Mouse (Mus musculus) heart, postnatal 0 days (tissue): ENCODE results near the gene Ttc39b. TPM values are rescaled to one million over a fixed set of nuclear protein-coding genes. Genes with fewer than 3 reads are reported as not detected.

Experiments
- ATAC-seq: fragments of 200-750 bp; cut with Nextera tagmentation; 2 replicates; pipeline ENCODE4 v1.8.0; 2017; ENCODE audit warnings: low read depth, moderate number of reproducible peaks, moderate library complexity; ENCODE audit not compliant: insufficient read depth
- DNase-seq: peaks from one replicate; pipeline ENCODE4 v3.0.0-alpha.2; 2016; ENCODE audit warnings: low spot score
- H3K27ac ChIP-seq: fragments of 300-500 bp; sonication (generic); 2 replicates; pipeline ENCODE4 v1.5.1; 2014; ENCODE audit warnings: low read depth, mild to moderate bottlenecking
- H3K27me3 ChIP-seq: fragments of 300-500 bp; sonication (generic); 2 replicates; pipeline ENCODE4 v1.6.1; 2014; ENCODE audit warnings: low read length, mixed read lengths; ENCODE audit not compliant: control insufficient read depth, insufficient read depth
- H3K36me3 ChIP-seq: fragments of 300-500 bp; sonication (generic); replicated peaks from 2 replicates; pipeline ENCODE4 v1.6.1; 2014; ENCODE audit warnings: low read length, mixed read lengths; ENCODE audit not compliant: control insufficient read depth, insufficient read depth
- H3K4me1 ChIP-seq: fragments of 300-500 bp; sonication (generic); 2 replicates; pipeline ENCODE4 v1.6.1; 2014; ENCODE audit warnings: antibody characterized with exemption; ENCODE audit not compliant: control insufficient read depth, insufficient read depth
- H3K4me2 ChIP-seq: fragments of 300-500 bp; sonication (generic); 2 replicates; pipeline ENCODE4 v1.6.1; 2014; ENCODE audit warnings: low read depth, mild to moderate bottlenecking, low read length, moderate library complexity
- H3K4me3 ChIP-seq: fragments of 300-500 bp; sonication (generic); 2 replicates; pipeline ENCODE4 v1.5.1; 2014; ENCODE audit warnings: low read depth, low read length
- H3K9ac ChIP-seq: fragments of 300-500 bp; sonication (generic); replicated peaks from 2 replicates; pipeline ENCODE4 v1.6.1; 2014; ENCODE audit warnings: low read depth, low read length, mixed read lengths
- H3K9me3 ChIP-seq: fragments of 300-500 bp; sonication (generic); replicated peaks from 2 replicates; pipeline ENCODE4 v1.6.1; 2016; ENCODE audit warnings: low read length; ENCODE audit not compliant: control insufficient read depth
- CTCF ChIP-seq: IDR thresholded peaks from 2 replicates; pipeline ENCODE4 v1.5.1; 2016; ENCODE audit warnings: antibody characterized with exemption, control low read depth, low read depth
- EP300 ChIP-seq: IDR thresholded peaks from 2 replicates; pipeline ENCODE4 v1.6.1; 2016; ENCODE audit warnings: antibody characterized with exemption, low read depth
- WGBS: fragments of 180-500 bp; shearing (Covaris S2); extraction: QIAGEN DNeasy Blood & Tissue Kit; methylation state at CpG from one replicate; pipeline ENCODE4 v1.1.7; 2014; 5-methylcytosine and 5-hydroxymethylcytosine counted together
- polyA plus RNA-seq: library from polyadenylated mRNA; unstranded; fragments of >200 nt; fragmentation: Nextera tagmentation; extraction: Ambion mirVana; gene quantifications from 2 replicates; pipeline ENCODE4 v1.2.1, GENCODE M21; 2015
- total RNA-seq: library from RNA; depleted of rRNA; stranded (reverse); fragments of >200 nt; gene quantifications from 2 replicates; pipeline ENCODE4 v1.2.3, GENCODE M21; 2014; ENCODE audit warnings: low replicate concordance

The Ttc39b gene
- total and polyA plus RNA-seq, 2 experiments from 2014 or later: 4.1 to 4.3 TPM

- DNase-seq: peak; percentile 21
- H3K27ac ChIP-seq: peak overlapping the region; percentile 43
- no peak for TF ChIP-seq EP300
Observed at GRCm38 (mm10) chr4:83307686-83308469, 16.2 kb downstream of the Ttc39b start.

DNA sequence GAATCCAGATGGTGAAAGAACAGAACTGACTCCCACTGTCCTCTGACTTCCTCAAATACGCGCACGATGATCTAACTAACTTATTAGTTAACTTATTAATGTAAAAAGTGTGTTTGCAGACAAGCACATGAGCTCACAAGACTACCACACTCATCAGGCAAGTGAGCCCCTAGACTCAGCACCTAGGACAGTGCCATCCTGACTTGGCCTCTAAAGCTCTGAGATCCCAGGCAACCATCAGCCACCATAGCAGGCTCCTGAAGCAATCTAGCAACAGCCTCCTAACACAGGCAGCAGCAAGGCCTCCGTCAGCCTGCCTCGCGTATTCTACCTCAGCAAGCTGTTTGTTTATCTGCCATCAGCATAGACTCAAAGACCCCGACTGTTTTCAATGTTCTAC, 17.2 kb downstream of the Ttc39b start:
- WGBS: 82% methylated on average over 7 of the region's 7 CpGs
- no peaks in the 10 kb centered on the region for H3K36me3 ChIP-seq

More at GRCm38 (mm10) chr4:83307686-83308469, 16.2 kb downstream of the Ttc39b start:
- Histone ChIP-seq H3K4me1 (0 out of 2 replicates have a peak, but pooled peaks cover 7% of the 10 kb centered on the region), H3K27me3 (no peaks in the 10 kb centered on the region), H3K36me3 (no peaks in the 10 kb centered on the region), H3K9me3 (no peaks in the 10 kb centered on the region), H3K4me2 (0 out of 2 replicates have a peak overlapping the region, but pooled peaks have one; percentile 10), H3K9ac (no peak overlapping the region), H3K4me3 (no peak overlapping the region)
- ATAC-seq: no peak
- 35% methylated on average over 12 of the region's 12 CpGs for whole genome bisulfite sequencing

DNA sequence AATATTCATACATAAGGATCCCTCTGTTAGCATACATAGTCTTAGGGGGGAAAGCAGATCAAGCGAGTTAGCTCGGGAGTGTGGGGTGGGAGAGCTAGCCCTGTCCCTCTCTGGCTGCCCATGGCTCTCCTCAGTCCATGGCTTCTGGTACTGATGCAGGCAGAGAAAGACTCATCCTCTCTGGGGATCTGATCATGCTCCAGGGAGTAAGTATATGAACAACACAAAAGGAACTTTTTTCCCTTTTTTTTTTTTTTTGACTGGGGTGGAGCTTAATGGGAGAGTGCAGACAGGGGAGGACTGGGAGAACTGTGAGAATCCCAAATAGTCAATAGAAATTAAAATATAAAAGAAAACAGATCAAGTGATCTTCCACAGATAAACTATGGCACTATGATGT, 19.0 kb downstream of the Ttc39b start:
- TF ChIP-seq EP300 (no peak), CTCF (no peak)
- no peak for ATAC-seq
- WGBS: 86% methylated on average over 2 of the region's 2 CpGs

More for the DNA sequence above, 17.2 kb downstream of the Ttc39b start:
- Histone ChIP-seq H3K4me3 (no peak overlapping the region), H3K4me2 (no peak overlapping the region), H3K27me3 (no peaks in the 10 kb centered on the region), H3K9ac (no peak overlapping the region), H3K4me1 (0 out of 2 replicates have a peak, but pooled peaks cover 7% of the 10 kb centered on the region), H3K9me3 (no peaks in the 10 kb centered on the region), H3K27ac (no peak overlapping the region)
- TF ChIP-seq EP300 (no peak), CTCF (no peak)
- DNase-seq (no peak), ATAC-seq (no peak)

DNA sequence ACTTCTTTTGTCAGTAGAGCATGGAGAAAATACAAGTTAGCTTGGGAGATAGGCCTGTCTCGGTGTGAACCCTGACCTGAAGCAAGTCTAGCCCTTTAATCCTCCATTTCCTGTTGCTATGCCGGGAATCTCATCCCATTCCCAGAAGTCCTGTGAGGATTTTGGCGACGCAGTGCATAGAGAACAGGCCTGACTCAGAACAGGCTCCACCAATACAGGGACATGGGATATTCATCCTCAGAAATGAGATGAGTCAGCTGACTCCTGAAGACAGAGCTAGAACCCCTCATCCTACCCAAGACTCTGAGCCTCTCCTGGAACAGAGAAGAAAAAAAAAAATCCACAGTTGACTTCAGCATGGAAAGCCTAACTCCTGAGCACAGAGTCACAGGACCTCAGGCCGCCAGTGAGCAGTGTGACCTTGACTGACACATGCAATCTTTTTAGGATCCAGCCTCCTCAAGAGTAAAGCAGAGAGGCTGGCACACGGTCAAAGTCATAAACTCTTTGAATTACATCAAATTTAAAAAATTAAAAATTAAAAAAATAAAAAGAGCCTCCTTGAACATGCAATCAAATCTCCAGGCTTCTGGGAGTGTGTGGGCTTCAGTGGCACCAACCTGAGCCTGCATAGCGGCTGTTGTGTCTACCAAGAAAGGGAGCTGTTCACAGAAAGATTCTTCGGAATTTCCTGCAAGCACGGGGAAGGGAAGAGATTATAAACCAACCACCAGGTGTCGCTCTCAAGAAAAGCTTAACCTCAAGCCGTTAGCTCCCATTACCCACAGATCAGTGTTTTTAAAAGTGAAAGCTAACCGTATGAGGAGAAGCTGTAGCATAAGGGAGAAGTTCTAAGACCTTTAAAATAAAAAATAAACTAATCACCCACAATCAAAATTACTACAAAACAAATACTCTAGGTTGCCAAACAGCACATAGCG, 20.9 kb downstream of the Ttc39b start:
- Histone ChIP-seq H3K27me3 (no peaks in the 10 kb centered on the region), H3K9ac (no peak overlapping the region), H3K4me1 (0 out of 2 replicates have a peak, but pooled peaks cover 12% of the 10 kb centered on the region), H3K4me3 (peak overlapping the region; percentile 18), H3K36me3 (no peaks in the 10 kb centered on the region), H3K27ac (no peak overlapping the region), H3K9me3 (no peaks in the 10 kb centered on the region), H3K4me2 (peak overlapping the region; percentile 53)
- 28% methylated on average over 13 of the region's 13 CpGs for WGBS
- peak; percentile 45; the same call in 1 of the 2 replicates for ATAC-seq
- TF ChIP-seq EP300 (no peak), CTCF (peak; percentile 74)
- peak; percentile 90 for DNase-seq

More for the DNA sequence above, 19.0 kb downstream of the Ttc39b start:
- Histone ChIP-seq H3K9me3 (no peaks in the 10 kb centered on the region), H3K36me3 (no peaks in the 10 kb centered on the region), H3K27ac (no peak overlapping the region), H3K4me1 (0 out of 2 replicates have a peak, but pooled peaks cover 12% of the 10 kb centered on the region), H3K4me3 (no peak overlapping the region), H3K9ac (no peak overlapping the region), H3K4me2 (no peak overlapping the region), H3K27me3 (no peaks in the 10 kb centered on the region)
- DNase-seq: no peak

GRCm38 (mm10) chr4:83302123-83302737, 21.8 kb downstream of the Ttc39b start:
- WGBS: 88% methylated on average over 16 of the region's 16 CpGs
- H3K9ac ChIP-seq: no peak overlapping the region
- H3K4me3 ChIP-seq: no peak overlapping the region
- H3K27ac ChIP-seq: no peak overlapping the region
- no peaks in the 10 kb centered on the region for H3K36me3 ChIP-seq
- no peaks in the 10 kb centered on the region for H3K27me3 ChIP-seq
- no peak for DNase-seq
- H3K4me1 ChIP-seq: 0 out of 2 replicates have a peak, but pooled peaks cover 5% of the 10 kb centered on the region
- H3K9me3 ChIP-seq: no peaks in the 10 kb centered on the region
- no peak for ATAC-seq
- TF ChIP-seq EP300 (no peak), CTCF (no peak)
- H3K4me2 ChIP-seq: no peak overlapping the region
